Mouse (Mus musculus) C2C12 (cell line): ENCODE results near the gene Sprn. TPM values are rescaled to one million over a fixed set of nuclear protein-coding genes. Genes with fewer than 3 reads are reported as not detected.

Experiments used
- H3K27me3 ChIP-seq: one replicate; pipeline ENCODE4 v1.6.1; 2011; ENCODE audit not compliant: control insufficient read depth, insufficient read depth, insufficient read length
- H3K36me3 ChIP-seq: one replicate; pipeline ENCODE4 v1.6.1; 2011; ENCODE audit not compliant: control insufficient read depth, insufficient read depth
- H3K4me3 ChIP-seq: one replicate; pipeline ENCODE4 v1.5.1; 2011; ENCODE audit warnings: mild to moderate bottlenecking, control low read depth; ENCODE audit not compliant: poor library complexity, insufficient read depth, severe bottlenecking
- H3K79me2 ChIP-seq: one replicate; pipeline ENCODE4 v1.6.1; 2011; ENCODE audit not compliant: control insufficient read depth, insufficient read depth
- H3K79me3 ChIP-seq: one replicate; pipeline ENCODE4 v1.6.1; 2011; ENCODE audit warnings: low read depth, control low read depth
- H3ac ChIP-seq: one replicate; pipeline ENCODE3; 2011; ENCODE audit warnings: low read depth; ENCODE audit not compliant: control insufficient read depth, insufficient read length
- CEBPB ChIP-seq: IDR thresholded peaks from one replicate; pipeline ENCODE4 v1.6.1; 2011; ENCODE audit warnings: low read depth, mild to moderate bottlenecking, control low read depth, moderate library complexity
- CTCF ChIP-seq: IDR thresholded peaks from one replicate; pipeline ENCODE4 v1.5.1; 2011; ENCODE audit not compliant: control insufficient read depth, insufficient read depth, insufficient read length
- FOSL1 ChIP-seq: IDR thresholded peaks from one replicate; pipeline ENCODE4 v1.8.0; 2011; ENCODE audit warnings: mild to moderate bottlenecking, low read length; ENCODE audit not compliant: poor library complexity, insufficient read depth, severe bottlenecking
- MAX ChIP-seq: IDR thresholded peaks from one replicate; pipeline ENCODE4 v1.6.1; 2011; ENCODE audit warnings: mild to moderate bottlenecking, control low read depth
- MYOD1 ChIP-seq: IDR thresholded peaks from one replicate; pipeline ENCODE4 v1.6.1; 2011; ENCODE audit warnings: low read depth; ENCODE audit not compliant: control insufficient read depth, insufficient read length
- MYOG ChIP-seq: IDR thresholded peaks from one replicate; pipeline ENCODE4 v1.6.1; 2011; ENCODE audit not compliant: control insufficient read depth, insufficient read length; ENCODE audit errors: extremely low read depth
- USF1 ChIP-seq: IDR thresholded peaks from one replicate; pipeline ENCODE4 v1.6.1; 2011; ENCODE audit warnings: low read depth, mild to moderate bottlenecking, control low read depth, moderate library complexity
- long read RNA-seq, 2 experiments: library from polyadenylated mRNA; unstranded; transcript quantifications; one replicate each; pipeline ENCODE4 v2.0.0; 2019 to 2020
- polyA plus RNA-seq: library from polyadenylated mRNA; unstranded; fragments of >200 nt; fragmentation: generic; extraction: Trizol; gene quantifications from one replicate; pipeline ENCODE4 v1.2.1, GENCODE M21; 2012; ENCODE audit warnings: missing spikeins

Gene Sprn
- polyA plus RNA-seq: not detected
- long read RNA-seq, experiment 1: 0 reads
- long read RNA-seq, experiment 2: 0 reads

DNA sequence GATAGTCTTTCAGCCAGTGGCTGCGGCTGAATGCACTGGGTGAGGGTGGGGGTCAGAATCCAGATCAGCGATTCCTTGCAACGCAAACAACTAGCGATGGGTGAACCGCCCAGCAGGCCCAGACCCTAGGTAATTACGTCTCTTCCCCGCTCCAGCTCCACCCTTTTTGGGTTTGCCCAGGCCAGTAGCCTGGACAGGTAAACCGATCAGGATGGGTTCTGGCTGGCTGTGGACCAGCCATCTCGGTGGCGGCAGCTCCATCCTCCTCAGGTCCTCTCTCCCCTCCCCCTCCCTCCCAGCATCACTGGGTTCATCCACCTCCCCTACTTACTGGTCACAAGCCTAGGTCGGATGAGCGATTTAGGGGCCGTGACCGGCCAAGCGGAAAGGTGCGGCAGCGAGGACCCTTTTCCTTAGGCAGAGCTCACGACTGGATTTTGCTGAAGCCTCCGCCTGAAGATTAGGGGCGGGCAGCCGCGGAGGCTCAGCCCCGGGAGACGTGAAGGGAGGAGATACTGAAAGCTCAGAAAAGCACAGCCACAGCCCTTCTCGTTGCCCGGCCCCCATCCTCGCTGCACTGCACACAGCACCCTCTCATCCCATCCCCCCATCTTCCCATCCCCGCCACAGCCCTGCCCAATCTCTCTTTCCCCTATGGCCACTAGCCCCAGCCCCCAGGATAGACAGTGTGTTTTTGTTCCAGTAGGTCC, at the start of gene Sprn:
Sprn (minus strand) TSS at position 660 of the 710 bp plus-strand sequence.
- H3K27me3 ChIP-seq: no peaks in the 10 kb centered on the region
- H3K36me3 ChIP-seq: no peaks in the 10 kb centered on the region
- no peaks in the 10 kb centered on the region for H3K79me3 ChIP-seq
- H3K79me2 ChIP-seq: no peaks in the 10 kb centered on the region
- H3ac ChIP-seq: no peak within 1 kb of the TSS
- H3K4me3 ChIP-seq: no peak within 1 kb of the TSS
- TF ChIP-seq CTCF: no peak
- TF ChIP-seq USF1: no peak
- no peak for TF ChIP-seq MAX
- no peak for TF ChIP-seq CEBPB
- no peak for TF ChIP-seq MYOG
- no peak for TF ChIP-seq FOSL1
- TF ChIP-seq MYOD1: no peak

DNA sequence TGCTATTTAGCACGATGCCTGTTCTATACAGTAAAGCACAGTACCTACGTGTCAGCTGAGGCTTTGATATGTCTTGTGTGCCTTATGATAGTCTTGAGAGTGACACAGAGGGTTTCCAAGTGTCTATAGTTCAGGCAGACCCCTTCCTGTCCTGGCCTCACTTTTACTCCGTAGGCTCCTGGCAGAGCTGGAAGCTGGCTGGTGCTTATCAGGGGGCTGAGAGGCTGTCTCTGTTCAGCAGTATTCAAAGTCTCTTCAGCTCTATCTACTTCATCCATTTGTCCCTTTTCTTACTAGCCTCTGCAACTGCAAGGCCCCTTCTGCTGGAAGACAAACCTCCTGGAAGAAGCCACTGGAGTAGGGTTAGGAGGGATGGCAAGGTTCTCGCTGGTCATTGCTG, 46.4 kb upstream of the Sprn start:
- Histone ChIP-seq H3K27me3 (no peaks in the 10 kb centered on the region), H3K79me3 (no peaks in the 10 kb centered on the region), H3K4me3 (no peak overlapping the region), H3K79me2 (no peaks in the 10 kb centered on the region), H3ac (no peak overlapping the region), H3K36me3 (no peaks in the 10 kb centered on the region)
- TF ChIP-seq MAX (no peak), MYOG (no peak)

DNA sequence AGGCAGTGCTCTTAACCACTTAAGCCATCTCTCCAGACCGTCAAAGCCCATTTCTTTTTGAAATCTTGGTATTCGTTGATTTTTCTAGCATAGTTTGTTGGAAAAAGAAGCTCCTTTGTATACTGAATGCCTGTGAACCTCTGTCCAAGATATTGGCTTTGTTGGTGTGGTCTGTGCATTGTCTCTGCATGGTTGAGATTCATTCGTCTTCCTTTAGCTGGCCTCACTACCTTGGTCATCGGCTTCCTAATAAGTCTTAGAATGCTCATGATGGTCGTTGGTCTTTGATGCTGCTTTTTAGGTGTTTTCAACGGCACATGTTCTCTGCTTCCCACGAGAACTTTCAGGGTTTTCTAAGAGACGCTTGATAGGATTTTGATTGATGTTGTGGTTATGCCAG, 41.3 kb upstream of the Sprn start:
- H3K36me3 ChIP-seq: no peaks in the 10 kb centered on the region
- H3K79me2 ChIP-seq: no peaks in the 10 kb centered on the region
- no peak for TF ChIP-seq MYOD1
- TF ChIP-seq MYOG: no peak
- no peak for TF ChIP-seq USF1
- no peak for TF ChIP-seq FOSL1
- TF ChIP-seq CTCF: no peak
- TF ChIP-seq CEBPB: no peak
- no peak for TF ChIP-seq MAX
- H3ac ChIP-seq: no peak overlapping the region
- no peaks in the 10 kb centered on the region for H3K27me3 ChIP-seq
- no peaks in the 10 kb centered on the region for H3K79me3 ChIP-seq
- no peak overlapping the region for H3K4me3 ChIP-seq

DNA sequence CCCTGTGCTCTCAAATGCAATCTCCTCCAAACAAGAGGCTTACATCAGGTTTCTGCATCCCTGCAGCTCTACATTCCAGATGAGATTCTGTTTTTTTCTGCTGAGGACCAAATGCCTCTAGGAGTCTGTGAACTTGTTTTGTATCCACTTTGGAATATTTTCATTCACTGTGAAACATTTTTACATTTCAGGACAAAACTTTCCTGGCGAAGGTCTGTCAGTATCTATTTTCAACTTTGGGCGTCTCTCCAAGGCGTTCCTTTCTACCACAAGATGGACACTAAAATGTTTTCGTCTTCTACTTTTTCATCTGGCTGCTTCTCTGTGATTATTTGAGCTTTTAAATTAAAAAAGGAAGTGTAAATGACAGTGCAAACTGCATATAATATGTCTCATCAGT, 39.4 kb upstream of the Sprn start:
- no peaks in the 10 kb centered on the region for H3K79me3 ChIP-seq
- no peaks in the 10 kb centered on the region for H3K36me3 ChIP-seq
- H3ac ChIP-seq: no peak overlapping the region
- no peak overlapping the region for H3K4me3 ChIP-seq
- no peak for TF ChIP-seq CTCF
- no peak for TF ChIP-seq MYOD1
- H3K79me2 ChIP-seq: no peaks in the 10 kb centered on the region
- no peaks in the 10 kb centered on the region for H3K27me3 ChIP-seq

DNA sequence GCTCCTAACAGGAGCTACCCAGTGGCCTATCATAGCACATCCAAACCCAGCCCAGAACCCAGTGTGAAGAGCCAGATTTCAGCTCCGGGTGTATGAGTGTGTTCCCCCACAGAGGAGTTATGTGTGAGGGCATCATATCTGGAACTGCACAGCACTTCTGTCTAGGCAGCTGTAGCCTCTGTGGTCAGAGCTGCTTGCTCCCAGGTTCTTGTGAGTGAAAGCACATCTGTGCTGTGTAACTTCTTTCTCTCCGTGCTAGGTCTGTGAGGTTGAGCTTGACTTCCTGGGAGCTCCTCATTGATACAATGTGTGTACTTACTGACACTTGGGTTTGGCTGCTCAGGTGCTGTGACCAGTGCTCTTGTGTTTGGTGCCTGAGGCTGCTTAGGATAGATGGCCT, 38.2 kb upstream of the Sprn start:
- H3ac ChIP-seq: no peak overlapping the region
- no peaks in the 10 kb centered on the region for H3K79me3 ChIP-seq
- TF ChIP-seq FOSL1 (no peak), MYOG (no peak), MYOD1 (no peak), MAX (no peak), CEBPB (no peak), USF1 (no peak), CTCF (no peak)
- no peaks in the 10 kb centered on the region for H3K27me3 ChIP-seq
- no peak overlapping the region for H3K4me3 ChIP-seq
- H3K36me3 ChIP-seq: no peaks in the 10 kb centered on the region
- no peaks in the 10 kb centered on the region for H3K79me2 ChIP-seq

DNA sequence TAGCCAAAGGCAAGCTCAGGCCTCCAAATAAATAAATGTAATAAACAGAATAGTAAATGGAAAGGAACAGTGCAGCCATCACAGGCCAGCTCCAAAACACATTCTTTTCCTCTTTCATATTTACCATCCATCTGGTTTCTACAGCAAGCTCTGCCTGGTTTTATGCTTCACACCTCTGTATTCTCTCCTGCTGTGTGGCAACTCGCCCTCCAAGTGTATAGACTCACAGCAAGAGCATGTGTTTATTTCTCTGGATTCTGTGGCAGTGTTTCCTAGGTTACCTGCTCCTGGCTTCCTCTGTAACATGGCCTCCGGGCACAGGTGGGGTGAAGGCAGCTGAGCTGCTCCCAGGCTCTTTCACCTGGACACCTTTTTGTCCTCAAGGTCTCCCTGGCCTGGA, 37.8 kb upstream of the Sprn start:
- no peak overlapping the region for H3K4me3 ChIP-seq
- H3K36me3 ChIP-seq: no peaks in the 10 kb centered on the region
- TF ChIP-seq USF1 (no peak), MYOD1 (no peak), CTCF (no peak), CEBPB (no peak), FOSL1 (no peak), MYOG (no peak), MAX (no peak)
- H3ac ChIP-seq: no peak overlapping the region
- no peaks in the 10 kb centered on the region for H3K79me2 ChIP-seq
- no peaks in the 10 kb centered on the region for H3K27me3 ChIP-seq
- no peaks in the 10 kb centered on the region for H3K79me3 ChIP-seq
